Mouse (Mus musculus): Measurements from ENCODE around the gene Lingo2.

GRCm38 (mm10) chr4:36331741-36332140, 619.8 kb downstream of the Lingo2 start:
- no peak for TF ChIP-seq CTCF (conservative IDR thresholded peaks at IDR 0.05 in 1 of 2, IDR thresholded peaks at IDR 0.05 in 1 of 2; ENCODE audit: low read depth in 2 of 2, low read length in 2 of 2)
- TF ChIP-seq USF1 (IDR thresholded peaks at IDR 0.05; ENCODE audit: low read depth, low read length): no peak
- no peak for TF ChIP-seq EP300 (IDR thresholded peaks at IDR 0.05; ENCODE audit: low read length)
- no peak for TF ChIP-seq TBP (conservative IDR thresholded peaks at IDR 0.05; ENCODE audit: low read depth, low read length)
- no peak for TF ChIP-seq GABPA (IDR thresholded peaks at IDR 0.05; ENCODE audit: insufficient replicate concordance, low read depth, low read length)
- TF ChIP-seq HCFC1 (IDR thresholded peaks at IDR 0.05; ENCODE audit: low read depth, low read length): no peak
- no peak for TF ChIP-seq CHD1 (IDR thresholded peaks at IDR 0.05; ENCODE audit: low read depth, low read length)
- TF ChIP-seq MEF2A (IDR thresholded peaks at IDR 0.05; ENCODE audit: borderline replicate concordance, low read depth, low read length): no peak
